Mouse (Mus musculus) pancreas, adult 10 weeks (tissue): ENCODE data around the gene Ntan1. TPM values are rescaled to one million over a fixed set of nuclear protein-coding genes. Genes with fewer than 3 reads are reported as not detected.

Experiments used
- polyA plus RNA-seq: library from polyadenylated mRNA; stranded (reverse); fragments of 350-450 nt; fragmentation: Illumina TruSeq; extraction: RNeasy Lipid Tissue Mini Kit (QIAGEN cat#74804); gene quantifications from one replicate; pipeline ENCODE4 v1.2.3, GENCODE M21; 2015; ENCODE audit warnings: low read depth, low replicate concordance; ENCODE audit not compliant: insufficient read depth

Ntan1 gene
- 22.5 TPM for polyA plus RNA-seq

GRCm38 (mm10) chr16:13818560-13819393 lies at the start of gene Ntan1:
Gene Ntan1, plus strand, starts transcription at chr16:13818845.

DNA sequence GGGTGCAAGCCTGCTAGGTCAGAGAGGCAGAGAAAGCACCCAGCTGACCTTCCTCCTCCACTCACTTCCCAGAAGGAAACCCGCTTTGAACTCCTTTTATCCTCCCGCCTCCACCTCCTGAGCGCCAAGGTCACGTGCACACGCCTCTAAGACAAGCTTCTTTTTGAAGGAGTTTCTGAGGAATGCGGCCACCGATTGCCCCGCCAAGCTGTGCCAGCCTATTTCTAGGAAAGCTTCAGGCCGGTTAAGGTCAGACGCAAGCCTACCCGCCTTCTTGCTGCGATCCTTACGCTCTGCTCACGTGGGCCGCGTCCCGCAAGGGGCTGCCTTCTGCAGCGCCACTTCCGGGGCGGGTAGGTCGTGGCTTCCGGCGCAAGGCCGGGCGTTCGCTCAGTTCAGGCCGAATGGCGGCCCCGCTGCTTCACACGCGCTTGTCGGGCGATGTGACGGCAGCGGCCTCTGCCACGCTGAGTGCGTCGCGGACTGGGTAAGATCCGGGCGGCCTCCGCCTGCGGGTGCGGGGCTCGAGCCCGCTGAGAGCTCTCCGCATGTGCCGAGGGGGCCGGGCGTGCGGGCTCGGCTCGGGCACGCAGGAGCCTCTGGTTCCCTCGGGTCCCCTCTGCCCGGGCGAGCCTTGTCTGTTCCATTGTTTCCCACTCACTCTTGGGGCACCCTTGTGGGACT lies 38.1 kb upstream of the Ntan1 start, which contains the start of gene Rrn3:
TSS of gene Rrn3 (plus strand) at position 356 of the 684 bp plus-strand sequence.

Other genes starting within 250 kb of the Ntan1 start
- gene Parn, start 150.7 kb upstream of the Ntan1 start, polyA plus RNA-seq: 5.1 TPM
- gene Bfar, start 147.0 kb upstream of the Ntan1 start, polyA plus RNA-seq: 12.8 TPM
- 1.2 TPM for gene 3110001I22Rik, start 146.9 kb upstream of the Ntan1 start, polyA plus RNA-seq
- not detected for gene Pla2g10, start 87.9 kb upstream of the Ntan1 start, polyA plus RNA-seq
- 4.7 TPM for gene Rrn3, start 38.1 kb upstream of the Ntan1 start, polyA plus RNA-seq
- gene Pdxdc1, start 84.3 kb downstream of the Ntan1 start, polyA plus RNA-seq: 40.8 TPM
- 2.7 TPM for gene Mpv17l, start 84.3 kb downstream of the Ntan1 start, polyA plus RNA-seq
- not detected for gene 2900011O08Rik, start 167.8 kb downstream of the Ntan1 start, polyA plus RNA-seq
- not detected for gene Ifitm7, start 168.0 kb downstream of the Ntan1 start, polyA plus RNA-seq